Mouse (Mus musculus) ES-CJ7 (cell line): ENCODE measurements around the gene Aif1.

Experiments used
- DNase-seq: peaks from one replicate; pipeline ENCODE4 v3.0.0; 2011; ENCODE audit warnings: low read depth, low spot score

Gene Aif1

DNA sequence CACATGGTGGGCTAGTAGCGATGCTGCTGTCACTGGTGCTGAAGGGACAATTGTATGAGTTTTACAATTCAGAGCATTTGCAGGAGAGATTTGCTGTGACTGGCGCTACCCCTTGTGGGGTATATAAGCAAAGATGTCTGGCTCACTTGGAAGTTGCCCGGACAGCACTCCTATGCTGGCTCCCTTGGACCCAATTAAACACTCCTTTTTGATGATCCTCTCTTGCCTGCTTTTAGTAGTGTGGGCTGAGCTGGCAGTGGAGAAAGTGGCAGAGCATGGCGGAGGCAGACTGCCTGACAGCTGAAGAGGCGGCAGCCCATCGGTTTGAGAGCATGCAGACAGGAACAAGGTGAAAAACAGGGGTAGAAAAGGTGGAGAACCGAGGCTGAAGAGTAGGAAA, 8.1 kb downstream of the Aif1 start:
- no peak for DNase-seq

DNA sequence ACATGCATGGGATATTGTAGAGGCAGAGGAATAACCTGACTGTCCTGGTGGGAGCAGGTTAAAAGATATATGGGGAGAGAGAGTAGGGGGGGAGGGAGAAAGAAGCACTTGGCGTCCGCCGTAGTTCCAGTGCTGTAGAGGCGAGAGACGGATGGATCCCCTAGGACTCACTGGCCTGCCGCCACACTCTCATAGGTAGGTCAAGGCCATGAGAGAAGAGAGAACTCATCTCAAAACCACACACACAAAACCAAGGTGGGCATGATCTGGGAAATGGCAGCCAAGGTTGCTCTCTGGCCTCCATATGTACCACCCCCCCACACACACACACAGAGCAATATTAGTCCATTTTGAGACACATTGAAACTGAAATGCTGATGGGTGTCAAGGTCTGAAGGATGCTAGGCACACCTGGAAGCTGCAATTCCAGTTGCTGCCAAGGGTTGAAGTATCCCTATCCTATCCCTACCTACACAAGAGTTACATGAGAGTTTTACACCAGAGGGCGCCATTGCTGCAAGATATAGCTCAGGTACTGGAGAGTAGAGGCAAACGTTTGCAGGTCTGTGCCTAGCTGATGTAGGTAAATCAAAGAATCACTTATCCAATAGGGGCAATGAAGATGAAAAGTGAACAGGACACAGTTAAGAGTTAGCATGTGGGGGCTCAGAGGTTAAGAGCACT, 9.4 kb downstream of the Aif1 start:
- DNase-seq, result peak; percentile 97

DNA sequence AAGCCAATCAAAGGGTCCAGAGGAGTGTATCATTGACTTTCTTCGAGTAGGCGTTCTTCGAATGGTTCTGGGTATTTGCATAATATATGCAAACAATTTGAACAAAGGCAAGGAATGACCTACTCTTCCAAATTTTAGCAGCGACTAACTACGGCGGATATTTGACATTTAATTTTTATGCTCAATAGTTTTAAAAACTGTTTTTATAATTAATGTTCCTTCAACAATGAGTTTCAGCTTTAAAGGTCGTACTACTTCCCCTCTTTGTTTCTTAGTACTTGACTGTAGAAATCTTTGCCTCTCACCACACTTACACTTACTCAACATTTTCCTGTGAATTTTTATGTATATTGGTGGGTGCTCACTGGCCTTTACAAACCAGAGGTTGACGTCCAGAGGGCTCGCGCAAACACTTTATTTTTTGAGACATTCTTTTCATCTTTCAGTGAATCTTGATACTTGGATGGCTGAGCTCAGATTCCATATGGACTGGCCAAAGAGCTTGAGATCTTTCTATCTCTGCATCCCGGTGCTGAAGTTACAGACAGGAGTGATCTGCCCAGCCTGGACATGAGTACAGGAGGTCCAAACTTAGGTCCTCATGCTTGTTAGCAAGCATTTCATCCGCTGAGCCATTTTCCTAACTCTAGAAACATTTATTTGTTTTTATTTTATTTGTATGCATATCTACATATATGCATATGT, 10.3 kb downstream of the Aif1 start:
- DNase-seq, result no peak

DNA sequence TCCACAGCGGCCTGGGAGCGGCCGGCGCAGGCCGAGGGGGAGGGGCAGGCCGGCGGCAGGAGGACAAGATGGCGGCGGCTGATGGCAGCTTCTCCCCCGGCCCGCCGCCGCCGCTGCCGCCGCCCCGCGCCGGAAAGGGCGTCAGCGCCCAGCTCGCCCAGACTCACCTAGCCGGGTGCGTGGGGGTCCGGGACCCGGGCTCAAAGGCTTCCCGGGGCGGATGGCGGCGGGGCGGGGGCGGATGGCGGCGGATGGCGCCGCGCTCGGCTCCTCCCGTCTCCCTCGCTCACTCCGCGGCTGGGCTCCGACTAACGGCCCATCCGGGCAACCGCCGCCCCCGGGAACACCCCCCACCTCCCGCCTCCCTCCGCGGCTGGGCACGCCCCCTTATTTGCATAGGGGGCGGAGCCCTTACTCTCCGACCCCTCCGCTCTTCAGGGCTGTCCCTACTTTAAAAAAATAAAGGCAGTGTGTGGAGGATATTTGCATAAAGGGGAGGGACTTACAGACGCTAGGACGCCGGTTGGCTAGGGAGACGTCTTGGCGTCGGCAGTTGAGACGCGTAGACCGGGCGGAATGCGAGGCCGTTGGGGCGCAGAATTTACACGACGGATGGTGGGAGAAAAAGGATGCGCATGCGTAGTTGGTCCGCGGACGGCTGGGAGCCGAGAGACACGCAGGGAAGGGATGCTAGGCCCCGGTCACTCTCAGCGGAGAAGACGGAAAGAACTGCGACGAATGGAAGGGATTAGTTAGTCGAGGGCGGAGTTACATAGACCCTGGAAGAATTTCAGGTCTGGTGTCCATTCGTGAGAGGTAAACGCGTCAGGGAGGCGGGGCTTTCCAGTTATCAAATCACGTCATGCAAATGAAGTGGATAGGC, 11.1 kb downstream of the Aif1 start, which contains the start of gene Prrc2a:
Gene Prrc2a (minus strand): TSS at position 330 of the 883 bp plus-strand sequence.
- DNase-seq, result peak; percentile 100

DNA sequence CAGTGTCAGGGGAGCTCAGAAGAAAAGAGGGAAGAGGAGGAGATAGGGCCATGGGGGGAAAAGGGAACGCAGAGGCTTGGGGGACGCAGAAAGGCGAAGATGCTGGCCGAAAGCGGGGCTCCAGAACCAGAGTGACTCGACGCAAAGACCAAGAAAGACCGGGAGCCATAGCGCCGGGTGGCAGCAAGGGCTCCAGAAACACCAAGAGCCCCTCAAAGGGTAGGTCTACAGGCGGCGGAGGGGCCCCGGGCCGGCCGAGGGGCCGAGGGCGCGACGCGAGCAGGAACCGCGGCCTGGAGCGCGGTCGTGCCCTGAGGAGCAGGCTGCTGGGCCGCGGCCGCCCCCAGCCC, 11.7 kb downstream of the Aif1 start:
- no peak for DNase-seq

- no peak for DNase-seq
Observed at GRCm38 (mm10) chr17:35163326-35164081, 12.4 kb downstream of the Aif1 start.

DNA sequence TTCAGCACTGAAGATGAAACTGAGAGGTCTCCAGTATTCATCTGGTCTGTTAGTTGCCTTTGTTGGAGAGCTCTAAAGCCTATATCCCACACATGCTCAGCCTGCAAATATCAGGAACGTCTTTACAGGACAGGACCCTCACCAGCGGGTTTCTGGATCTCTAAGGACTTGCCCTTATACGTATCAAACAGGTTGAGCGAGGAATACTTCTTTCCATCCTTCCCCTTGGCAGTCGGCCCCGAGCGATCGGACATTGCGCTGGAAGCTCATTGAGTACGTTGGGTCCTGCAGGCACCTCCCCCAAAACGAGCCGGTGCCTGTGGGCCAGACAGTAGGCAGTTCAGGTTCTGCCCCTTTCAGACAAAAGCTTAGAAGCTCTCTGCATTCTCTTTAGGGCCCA, 13.1 kb downstream of the Aif1 start:
- DNase-seq, result no peak

DNA sequence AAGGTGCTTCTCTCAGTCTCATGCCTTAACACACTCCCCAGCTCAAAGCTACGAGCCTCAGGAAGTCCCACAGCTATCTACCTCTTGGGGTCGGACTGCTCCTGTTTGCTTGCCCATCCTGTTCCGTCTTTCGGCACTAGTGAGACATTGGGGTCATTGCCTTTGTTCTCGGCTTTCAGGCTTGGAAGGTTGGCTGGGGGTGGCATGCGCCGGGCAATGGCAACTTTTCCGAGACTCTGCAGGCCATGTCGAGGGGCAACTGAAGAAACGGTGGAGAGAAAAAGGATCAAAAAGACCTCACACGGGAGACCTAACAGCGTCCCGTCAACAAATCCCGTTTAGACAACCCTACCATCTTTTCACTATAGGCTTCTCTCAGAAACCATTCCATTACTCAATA, 13.7 kb downstream of the Aif1 start:
- DNase-seq, result no peak

DNA sequence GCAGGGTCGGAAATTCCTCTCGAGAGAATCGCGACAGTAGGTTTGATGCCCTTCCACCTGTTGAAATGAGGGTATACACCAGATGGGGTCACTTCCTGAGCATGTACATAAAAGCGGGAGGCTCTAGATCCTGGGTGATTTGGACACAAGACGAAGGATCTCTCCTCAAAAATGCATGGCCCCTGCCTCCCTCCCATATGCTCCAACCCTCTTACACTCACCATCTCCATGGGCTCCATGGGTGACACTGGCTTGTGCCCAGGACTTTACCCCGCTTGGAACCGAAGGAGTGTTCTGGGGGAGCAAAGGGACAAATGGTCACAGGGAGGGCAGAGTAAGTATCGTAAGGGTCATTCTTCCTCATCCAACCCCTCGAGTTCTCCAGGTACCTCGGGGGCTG, 14.4 kb downstream of the Aif1 start:
- no peak for DNase-seq

GRCm38 (mm10) chr17:35159638-35160037, 16.2 kb downstream of the Aif1 start:
- no peak for DNase-seq

DNA sequence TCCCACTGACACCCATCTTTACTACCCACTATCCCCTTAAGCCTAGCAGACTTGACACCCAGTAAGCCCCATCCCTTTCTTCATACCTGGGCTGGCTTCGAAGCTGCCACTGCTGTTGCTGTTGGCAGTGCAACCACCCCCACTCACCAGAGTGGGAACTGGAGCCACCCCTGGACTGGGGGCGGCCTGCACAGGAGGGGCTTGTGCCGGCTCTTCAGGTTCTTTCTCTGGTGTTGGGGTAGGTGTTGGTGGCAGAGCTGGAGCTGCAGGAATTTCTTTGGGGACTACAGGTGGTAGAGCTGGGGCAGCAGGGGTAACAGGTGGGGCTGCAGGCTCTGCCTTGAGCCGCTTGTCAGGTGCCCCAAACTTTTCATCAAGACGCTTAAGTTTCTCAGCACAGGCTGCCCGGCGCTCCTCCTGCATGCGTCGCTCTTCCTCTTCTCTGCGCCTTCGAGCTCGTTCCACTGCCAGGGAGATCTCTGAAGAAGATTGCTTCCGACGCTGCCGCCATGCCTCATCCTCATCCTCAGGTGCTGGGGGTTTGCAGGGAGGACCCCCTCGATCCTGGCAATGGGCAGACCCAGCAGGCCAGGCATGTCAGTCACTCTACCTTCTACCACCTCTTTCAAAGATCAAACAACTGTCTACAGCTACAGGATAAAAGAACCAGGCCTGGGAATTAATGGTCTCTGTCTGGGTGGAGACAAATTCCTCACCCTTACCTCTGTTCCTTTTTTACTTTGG, 16.8 kb downstream of the Aif1 start:
- no peak for DNase-seq

DNA sequence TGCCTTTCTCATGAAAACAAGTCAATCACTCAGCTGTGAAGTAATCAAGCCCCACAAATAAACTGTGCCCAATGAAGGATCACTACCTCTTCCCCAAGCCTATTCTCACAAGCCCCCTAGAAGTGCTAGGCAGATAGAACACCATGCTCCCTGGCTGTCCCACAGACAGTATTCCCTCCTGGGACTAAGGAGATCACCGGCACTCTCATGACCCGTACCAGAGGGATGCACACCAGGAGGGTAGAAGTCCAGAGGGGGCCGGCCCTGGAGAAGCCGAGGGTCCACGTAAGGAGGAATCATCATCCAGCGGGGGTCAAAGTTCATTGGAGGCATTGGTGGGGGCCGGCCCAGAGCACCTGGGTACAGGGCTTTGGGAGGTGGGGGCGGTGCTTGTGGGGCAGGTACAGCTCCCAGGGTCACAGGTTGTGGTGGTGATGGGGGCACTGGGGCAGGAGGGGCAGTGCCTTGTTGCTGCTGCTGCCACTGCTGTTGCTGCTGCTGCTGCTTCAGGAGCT, 18.1 kb downstream of the Aif1 start:
- no peak for DNase-seq

DNA sequence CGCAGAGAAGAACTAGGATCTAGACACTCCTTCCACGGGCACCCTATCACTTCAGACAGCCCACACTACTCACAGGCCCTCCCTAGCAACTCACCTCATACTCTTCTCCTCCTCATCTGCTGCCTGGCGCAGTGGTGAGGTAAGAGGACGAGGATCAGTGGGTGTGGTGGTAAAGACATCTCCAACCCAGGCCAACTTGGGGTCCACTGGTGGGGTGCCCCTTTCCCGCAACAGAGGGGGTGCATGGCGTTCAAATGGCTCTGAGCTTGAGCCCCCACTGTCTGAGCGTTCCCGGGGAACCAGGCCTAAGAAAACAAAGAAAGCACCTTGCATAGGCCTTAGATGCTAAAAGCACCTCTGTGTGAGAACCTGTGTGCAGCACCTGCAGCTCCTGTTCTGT, 18.6 kb downstream of the Aif1 start:
- DNase-seq, result no peak

DNA sequence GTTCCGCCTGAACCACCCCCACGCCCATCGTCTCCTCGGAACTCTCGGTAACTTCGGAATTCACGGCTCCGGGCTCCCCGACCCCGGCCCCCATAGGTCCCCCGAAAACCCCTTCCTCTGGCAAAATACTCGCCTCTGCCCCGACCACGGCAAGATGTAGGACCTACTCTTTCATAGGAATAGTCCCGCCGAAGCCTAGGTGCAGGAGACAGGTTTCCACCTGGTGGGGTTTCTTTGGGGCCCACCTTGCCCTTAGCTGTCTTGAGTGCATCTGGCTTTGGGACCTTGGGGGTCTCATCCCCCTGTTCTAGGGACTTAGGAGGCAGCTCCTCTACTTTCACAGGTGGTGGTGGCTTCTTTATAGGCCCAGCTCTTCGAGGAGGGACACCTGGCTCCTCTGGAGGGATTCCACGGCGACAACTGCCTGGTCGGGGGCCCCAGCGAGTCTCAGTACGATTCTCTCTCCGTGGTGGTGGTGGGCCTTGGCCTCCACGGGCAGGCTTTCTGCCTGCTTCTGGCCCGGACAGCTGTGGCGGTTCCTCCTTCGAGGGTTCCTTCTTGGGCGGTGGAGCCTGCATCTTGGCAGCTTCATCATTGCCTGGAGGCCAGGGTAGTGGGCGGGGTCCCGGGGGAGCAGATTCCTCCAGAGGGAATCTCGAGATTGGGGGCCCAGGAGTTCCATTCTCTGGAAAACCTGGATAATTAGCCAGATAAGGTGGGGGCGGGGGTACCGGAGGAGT, 19.2 kb downstream of the Aif1 start:
- no peak for DNase-seq

- no peak for DNase-seq
Observed at GRCm38 (mm10) chr17:35155451-35155850, 20.4 kb downstream of the Aif1 start.

DNA sequence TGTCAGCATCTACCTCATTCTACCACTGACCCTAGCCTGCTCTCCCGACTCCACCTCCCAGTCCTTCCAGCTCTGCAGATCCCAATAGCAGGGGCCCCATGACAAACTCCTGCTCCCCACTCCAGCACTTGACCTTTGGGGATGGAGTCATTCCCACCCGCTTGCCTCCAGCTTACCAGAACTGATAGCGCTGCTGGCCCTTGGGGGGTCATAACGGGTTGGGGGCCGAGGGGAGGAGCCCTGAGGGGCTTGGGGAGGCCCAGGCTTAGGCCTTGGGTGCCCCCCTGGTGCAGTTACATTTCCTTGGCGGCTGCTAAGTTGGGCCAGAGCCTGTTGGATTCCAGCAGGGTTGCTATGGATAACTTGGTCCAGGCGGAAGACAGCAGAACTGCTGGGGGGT, 21.3 kb downstream of the Aif1 start:
- no peak for DNase-seq

DNA sequence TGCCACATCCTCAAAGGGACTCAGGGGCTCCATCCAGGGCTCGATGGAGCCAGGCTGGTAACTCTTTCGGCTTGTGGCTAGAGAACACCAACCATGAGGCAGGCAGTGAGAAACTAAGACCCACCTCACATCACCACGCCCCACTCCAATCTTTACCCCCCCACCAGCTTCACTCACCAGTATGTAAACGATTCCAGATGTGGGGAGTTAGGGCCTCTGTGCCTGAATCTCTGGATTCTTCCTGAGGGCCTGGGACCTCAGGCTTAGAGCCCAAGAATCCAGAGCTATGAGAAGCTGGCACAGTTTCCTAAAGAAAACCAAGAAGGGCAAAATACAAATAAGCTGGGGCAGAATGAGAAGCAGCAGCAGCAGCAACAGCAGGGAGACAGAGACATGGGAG, 21.9 kb downstream of the Aif1 start:
- DNase-seq, result no peak

GRCm38 (mm10) chr17:35153077-35153476, 22.8 kb downstream of the Aif1 start:
- no peak for DNase-seq

DNA sequence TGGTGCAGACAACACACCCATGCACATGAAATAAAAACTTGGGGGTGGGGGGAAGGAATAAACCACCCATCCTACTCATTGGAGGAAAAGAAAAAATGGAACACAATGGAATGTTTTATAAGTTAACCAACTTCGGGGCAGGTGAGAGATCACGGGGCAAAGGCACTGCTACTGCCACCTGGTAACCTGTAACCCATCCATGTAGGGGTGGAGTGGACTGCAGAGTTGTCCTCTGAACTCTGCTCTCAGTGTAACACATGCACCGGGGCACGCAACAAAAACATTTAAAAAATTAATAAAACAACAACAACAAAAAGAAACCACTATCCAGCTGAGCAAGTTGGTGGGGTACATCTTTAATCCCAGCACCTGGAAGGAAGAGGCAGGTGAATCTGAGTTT, 23.7 kb downstream of the Aif1 start:
- DNase-seq, result no peak
